Mouse (Mus musculus) activated CD4-positive, CD25-positive, alpha-beta regulatory T cell, adult 4 months (primary cell): ENCODE results near the gene Spib. TPM values are rescaled to one million over a fixed set of nuclear protein-coding genes. Genes with fewer than 3 reads are reported as not detected.

Experiments used
- ATAC-seq: one replicate; pipeline ENCODE4 v1.8.0; 2017
- polyA plus RNA-seq, 2 experiments: library from polyadenylated mRNA; unstranded; fragments of 100-300 nt; shearing (Covaris generic); gene quantifications; one replicate each; pipeline ENCODE4 v1.2.1; 2017

Spib gene
- 1 to 10 TPM in 1 of 2 experiments, not detected in 1; 2.6 TPM for polyA plus RNA-seq

DNA sequence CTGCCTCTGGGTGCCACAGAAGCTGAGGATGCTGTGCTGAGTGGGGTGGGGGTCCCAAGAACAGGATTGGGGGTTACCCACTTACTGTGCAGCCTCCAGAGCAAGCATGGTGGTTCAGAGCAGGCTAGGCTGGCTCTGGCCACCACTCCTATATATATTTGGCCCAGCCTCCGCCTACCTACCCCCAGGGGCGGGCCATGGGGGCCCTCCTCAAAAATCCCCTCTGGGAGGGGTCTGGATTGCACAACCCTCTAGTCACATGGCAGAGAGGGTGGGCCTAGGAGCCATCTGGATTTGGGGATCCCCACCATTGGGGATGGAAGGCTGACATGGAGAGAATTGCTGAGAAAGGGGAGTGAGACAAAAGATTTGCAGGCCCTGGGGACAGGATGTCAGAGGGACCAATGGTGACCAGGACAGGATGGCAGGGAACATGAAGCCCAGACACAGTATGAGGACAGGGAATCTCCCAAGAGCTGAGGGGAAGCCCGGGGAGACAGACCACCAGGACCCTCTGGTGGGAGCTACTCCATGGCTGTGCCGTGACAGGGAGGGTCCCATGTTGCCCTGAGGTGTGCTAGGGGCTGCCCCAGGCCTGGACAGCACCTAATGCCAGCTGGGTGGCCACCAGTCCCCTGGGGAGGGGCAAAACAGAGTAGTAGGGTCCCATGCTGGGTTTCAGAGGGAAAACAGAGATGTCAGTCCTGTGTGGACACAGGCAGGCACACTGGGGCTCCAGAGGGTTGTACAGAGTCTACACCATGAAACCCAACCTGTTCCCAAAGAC lies at the start of gene Spib:
TSS of gene Spib (minus strand) at position 126 of the 787 bp plus-strand sequence.
- no peak for ATAC-seq

DNA sequence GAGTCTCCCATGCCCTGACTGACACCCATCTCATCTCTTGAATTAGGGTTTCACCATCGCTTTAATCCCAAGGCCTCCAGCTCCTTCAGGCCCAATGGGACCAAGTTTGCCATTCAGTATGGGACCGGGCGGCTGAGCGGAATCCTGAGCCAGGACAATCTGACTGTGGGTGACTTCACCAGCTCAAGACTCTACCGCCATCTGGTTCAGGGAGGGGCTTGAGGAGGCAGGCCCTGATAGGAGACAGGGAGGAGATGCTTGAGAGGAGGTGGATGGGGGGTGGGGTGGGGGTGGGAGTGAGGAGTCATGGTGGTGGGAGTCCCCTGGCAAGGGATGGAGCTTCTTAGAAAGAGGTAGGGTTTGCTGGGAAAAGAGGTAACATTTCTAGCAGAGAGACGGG lies 49.8 kb upstream of the Spib start:
- ATAC-seq, result no peak

DNA sequence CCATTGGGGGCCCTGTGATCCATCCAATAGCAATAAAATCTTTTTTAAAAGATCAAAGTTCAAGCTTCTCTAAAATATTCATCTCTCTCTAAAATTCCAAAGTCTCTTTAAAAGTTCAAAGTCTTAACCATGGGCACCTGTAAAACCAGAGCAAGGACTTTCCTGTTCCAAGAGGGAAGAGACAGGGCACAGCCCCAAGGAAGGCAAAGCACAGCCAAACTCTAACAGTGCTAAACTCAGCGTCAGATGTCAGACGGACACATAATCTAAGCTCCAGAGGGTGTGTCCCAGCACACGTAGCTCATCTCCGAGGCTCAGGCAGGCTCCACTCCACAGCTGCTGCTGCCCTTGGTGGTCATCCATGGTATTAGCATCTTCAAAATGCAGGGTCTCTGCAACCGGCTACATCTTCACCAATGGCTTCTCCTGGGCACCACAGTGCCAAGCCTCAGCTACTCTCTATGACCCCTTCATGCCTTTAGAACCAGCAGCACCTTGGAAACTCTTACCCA lies 44.5 kb upstream of the Spib start:
- ATAC-seq, result no peak

DNA sequence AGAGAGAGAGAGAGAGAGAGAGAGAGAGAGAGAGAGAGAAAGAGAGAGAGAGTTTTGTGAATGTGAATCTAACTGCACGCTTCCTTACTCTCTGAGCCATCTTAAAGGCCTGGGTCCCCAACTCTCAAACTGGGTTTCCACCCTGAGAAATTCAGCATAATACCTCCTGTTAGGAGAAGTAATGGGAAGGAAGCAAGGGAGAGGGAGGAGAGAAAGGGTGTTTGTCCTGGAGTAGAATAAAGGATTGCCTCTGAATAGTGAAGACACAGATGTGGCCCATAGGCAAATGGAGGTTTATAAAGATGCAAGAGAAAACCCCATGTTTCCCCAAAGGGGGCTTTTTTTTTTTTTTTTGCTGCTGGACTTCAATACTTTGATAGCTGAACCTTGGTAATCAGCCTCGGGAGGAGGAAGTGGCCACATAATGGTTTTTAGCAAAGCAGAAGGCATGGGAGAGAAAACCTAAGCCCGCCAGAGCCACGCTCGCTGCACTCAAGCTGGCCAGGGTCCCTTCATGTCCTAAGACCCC lies 41.1 kb upstream of the Spib start:
- ATAC-seq, result no peak

DNA sequence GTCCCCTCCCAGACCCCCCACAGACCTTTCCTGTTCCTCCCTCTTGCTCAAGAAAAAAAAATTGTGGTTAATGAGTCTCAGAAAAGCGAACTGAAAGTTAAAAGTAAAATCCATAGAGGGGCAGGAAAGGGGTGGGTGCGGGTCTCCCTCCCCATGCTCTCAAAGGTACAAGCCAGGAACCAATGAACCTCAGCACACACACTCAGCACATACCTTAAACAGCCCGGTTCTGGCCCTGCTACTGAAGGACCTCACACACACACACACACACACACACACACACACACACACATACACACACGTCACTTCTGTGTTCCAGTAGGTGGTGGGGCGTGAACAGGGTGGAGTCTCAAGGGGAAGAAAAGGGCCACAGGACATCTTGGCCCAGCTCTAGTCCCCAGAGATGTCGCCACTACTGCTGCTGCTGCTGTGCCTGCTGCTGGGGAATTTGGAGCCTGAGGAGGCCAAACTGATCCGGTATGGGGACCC lies 40.4 kb upstream of the Spib start, which contains the start of gene Napsa:
TSS of gene Napsa (plus strand) at position 168 of the 489 bp plus-strand sequence.
- ATAC-seq, result no peak

DNA sequence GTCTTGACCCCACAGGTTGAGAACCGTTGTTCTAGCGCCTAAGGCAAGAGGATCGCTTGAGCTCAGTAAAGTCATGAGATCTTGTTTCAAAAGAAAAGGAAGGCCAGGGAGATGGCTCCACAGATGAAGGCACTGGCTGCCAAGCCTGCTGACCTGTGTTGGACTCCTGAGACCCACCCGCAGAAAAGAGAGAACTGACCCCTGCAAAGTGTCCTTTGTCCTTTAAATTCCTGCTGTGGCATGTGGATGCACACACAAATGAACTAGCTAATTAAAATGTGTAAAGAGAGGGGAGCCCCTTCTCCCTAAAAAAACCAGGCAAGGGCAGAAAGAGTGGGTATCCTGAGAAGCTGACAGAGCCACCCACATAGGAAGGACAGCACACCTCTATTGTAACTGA lies 39.9 kb upstream of the Spib start:
- no peak for ATAC-seq

DNA sequence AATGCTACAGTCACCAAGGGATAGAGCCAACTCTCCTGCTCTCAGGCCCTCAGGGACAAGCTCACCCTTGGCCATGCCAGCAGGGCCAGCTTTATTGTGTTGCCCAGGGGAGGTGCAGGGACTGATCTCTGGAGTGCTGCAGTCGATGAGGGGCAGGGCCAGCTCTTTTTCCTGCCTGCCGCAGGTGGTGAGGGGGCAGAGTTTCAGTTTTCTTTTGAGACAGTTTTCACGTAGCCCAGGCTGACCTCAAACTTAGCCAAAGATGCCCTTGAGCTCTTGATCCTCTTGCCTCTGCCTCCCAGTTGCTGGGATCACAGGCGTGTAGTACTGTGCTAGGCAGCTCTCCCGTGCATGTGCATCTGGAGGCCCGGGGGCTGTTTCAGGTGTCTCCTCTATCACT lies 39.1 kb upstream of the Spib start:
- ATAC-seq, result no peak

DNA sequence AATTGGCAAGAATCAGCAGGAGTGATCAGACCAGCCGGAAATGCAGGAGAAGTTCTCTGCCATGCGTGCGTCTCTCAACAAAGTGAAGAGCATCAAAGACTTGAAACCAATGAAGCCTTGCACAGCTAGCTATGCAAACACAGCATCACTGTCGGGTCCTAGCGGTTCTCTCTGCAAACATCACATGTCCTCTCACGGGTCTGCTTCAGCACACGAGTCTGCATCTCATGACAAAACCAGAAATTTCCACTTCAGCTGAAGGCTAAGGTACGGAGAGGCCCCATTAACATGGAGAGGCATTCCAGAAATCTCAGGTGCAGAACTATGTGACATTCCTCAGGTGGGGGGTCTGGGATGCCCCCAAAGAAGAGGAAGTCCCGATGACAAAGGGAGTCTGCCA lies 36.9 kb upstream of the Spib start:
- ATAC-seq, result no peak

DNA sequence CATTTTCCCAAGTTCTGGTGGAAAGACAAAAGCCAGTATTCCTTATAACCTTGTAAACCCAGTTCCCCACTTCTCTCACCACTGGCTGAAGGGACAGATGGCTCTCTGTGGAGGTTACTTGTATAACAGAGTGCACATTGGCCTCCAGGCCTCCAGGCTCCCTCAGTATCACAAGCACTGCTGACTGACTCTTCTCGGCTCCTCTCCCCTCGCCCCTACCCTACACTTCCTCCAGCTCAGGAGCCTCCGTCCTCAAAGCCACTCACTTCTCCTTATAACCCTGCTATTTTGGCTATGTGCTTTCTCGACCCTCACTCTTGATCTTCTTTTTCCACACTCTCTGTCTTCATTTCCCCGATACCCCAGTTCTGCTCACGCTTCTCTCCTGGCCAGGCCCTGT lies 33.5 kb upstream of the Spib start:
- ATAC-seq, result no peak

DNA sequence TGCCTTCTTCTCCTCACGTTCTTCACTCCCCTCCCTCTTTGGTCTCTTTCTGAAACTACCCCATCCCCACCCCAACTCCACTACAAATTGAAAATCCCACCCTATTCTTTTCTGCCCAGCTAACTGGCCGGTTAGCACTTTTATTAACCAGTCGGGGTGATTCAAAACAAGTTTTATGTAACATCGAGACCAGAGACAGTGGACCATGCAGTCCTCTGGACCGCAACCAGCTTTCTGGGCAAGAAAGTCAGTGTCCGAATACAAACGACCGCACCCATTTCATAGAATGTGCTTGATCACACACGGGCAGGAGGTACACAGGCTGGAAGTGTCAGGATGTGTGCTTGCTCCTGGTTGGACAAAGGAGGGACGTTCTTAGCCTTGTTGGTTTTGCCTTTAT lies 32.6 kb upstream of the Spib start:
- ATAC-seq, result no peak

DNA sequence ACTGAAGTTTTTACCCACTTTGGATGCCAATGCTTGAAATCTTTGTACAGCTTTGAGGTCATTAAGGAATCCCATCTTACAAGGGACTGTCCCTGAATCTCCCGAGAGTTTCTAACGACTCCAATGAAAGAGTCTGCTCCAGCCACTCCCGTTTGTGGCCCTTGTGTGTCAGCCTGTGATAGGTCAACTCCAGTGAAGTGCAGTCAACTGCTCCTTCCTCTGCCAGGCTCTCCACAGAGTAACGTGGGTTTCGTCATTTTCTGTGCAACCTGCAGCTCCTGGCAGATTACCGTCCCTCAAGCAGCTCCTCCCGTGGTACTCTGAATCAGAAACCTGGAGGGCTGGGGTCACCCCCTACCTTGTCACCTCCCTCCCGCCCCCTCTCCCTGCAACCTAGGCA lies 31.4 kb upstream of the Spib start:
- no peak for ATAC-seq

DNA sequence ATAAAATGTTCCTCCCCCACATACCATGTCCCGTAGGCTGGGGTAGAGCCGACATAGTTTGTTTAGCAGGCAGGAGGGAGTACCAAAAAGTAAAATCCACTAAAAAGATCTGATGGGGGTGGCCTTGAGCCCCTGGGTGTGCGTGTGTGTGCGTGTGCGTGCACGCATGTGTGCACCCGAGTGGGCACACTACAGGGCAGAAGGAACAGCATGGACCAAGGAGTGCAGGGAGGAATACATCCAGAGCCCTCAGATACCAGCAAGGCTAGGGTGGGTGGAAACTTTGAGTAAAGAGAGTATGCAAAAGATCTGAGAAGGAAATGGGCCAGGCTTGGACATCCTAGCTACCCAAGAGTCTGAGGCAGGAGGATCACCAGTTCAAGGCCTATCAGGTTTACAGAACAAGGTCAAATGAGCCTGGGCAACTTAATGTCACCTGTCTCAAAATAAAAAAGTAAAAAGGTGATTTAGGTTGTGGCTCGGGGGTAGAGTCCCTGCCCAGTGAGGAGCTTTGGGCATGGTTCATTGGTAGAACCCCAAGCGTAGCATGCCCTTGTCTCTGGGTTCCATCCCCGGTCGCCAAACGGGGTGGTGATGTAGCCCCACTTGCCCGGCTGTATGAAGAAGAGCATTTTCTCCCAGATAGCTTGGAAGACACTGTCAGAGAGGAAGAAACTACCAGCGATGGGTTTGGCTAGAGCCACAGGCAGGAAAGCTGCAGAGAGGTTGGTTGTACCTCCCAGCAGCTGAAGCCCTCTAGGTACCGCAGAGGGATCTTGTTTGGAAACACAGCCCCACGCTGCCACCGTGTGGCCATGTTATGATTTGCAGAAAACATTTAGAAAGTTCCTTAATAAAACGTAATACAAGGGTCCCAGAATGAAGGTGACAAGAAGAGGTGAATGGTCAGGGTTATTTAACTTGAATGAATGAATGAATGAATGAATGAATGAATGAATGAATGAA lies 28.8 kb upstream of the Spib start:
- peak; percentile 59 for ATAC-seq

DNA sequence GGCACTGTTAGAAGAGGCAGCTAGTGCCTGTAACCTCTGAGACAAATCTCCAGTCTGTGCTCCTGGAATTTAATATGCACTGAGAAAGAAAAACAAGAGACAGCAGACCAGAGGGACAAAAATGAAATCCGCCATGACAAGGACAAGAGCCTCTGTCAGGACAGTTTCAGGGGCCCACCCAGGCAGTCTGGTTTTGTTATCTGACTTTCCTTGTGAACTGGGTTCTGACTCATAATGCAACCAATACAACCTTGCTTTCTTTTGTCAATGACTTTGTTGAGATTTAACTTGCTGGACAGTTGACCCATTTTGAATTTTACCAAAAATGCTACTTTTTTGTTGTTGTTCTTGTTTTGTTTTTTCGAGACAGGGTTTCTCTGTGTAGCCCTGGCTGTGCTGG lies 25.8 kb upstream of the Spib start:
- ATAC-seq, result no peak

DNA sequence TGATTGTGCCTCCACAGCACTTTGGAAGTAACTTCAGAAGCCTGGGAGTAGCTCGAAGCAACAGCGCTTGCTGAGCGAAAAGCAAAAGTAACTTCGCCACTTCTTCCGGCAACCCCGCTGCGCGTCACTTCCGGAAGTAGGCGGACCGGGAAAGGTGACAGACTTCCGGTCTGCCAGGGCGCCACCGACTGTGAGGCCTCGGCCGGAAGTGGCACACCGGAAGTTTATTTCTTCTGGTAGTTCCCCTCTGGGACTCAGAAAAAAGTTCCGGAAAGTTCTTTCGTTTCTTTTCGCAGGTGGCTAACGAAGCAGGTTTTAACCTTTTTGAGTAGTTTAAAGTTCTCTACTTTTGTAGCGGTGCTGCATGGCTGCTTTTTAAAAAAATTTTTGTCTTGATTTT lies 22.0 kb upstream of the Spib start, which contains the start of gene Nr1h2:
TSS of gene Nr1h2 (minus strand) at position 126 of the 400 bp plus-strand sequence.
- ATAC-seq, result peak; percentile 84

DNA sequence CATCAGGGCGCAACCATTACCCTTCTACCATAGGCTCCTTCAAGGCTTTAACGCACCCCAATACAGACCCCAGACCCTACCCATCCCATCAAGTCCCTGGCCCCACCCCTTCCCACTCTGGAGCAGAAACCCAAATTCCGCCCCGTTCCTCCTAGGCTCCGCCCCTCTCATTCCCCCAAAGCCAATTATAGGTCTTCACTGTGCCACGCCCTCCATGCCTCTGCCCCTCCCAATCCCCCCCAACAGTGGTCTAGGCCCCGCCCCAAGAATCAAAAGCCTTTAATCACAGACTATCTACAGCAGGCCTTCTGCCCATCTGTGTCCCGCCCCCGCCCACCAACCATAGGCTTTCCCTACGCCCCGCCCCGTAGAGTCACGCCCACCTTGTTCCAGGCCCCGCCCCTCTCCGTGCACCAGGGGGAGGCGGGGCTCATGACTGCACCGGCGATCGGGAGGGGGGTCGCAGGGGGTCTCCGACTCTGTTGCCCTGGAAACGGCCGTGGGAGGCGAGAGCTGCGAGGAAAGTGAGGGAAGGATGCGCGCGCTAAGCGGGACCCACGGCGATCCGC lies 21.4 kb upstream of the Spib start:
- peak; percentile 15 for ATAC-seq

DNA sequence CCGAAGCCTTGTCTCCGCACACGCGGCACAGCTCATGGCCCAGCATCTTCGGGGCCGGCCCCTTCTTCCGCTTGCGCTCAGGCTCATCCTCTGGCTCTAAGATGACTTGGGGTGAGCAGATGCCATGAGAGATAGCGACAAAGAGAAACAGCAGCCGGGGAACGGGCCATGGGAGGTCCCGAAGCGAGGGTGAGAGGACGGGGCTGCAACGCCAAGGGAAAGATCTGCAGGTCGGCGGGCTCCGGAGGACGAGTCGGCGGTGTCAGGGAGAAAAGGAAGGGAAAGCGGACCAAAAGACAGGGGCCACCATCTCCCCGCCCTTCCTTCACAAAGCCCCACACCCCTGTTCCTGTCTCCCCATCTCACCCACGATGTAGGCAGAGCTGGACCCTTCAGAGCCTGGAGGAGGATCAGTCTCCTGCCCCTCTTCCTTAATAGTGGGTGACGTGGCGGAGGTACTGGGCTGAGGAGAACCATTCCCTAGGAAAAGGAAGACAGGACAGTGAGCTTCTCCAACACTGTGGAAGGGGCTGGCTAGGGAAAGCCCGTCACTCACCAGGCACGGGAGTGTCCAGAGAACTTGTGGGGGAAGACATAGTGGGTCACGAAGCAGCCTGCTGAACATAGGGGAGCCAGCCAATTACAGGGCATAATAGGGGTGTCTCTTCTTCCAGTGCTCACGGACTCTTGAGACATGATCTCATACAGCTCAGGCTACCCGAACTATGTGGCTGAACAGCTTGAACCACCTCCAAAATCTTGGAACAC lies 20.5 kb upstream of the Spib start:
- ATAC-seq, result no peak

DNA sequence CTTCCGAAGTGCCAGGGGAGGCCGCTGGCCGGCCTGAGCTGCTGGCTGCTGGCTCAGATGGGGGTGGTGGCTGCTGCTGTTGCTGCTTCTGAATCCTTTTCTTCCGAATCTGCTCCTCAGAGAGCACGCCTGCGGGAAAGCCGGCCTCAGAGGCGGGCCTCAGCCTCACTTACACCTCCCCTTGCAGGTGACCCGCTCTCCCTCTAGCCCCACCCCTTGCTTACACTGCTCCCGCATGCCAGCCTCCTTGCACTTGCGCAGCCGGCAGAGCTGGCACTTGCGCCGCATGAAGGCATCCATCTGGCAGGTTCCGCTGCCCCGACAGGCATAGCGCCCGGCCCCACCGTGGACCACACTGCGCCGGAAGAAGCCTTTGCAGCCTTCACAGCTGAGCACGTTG lies 19.9 kb upstream of the Spib start:
- ATAC-seq, result no peak

DNA sequence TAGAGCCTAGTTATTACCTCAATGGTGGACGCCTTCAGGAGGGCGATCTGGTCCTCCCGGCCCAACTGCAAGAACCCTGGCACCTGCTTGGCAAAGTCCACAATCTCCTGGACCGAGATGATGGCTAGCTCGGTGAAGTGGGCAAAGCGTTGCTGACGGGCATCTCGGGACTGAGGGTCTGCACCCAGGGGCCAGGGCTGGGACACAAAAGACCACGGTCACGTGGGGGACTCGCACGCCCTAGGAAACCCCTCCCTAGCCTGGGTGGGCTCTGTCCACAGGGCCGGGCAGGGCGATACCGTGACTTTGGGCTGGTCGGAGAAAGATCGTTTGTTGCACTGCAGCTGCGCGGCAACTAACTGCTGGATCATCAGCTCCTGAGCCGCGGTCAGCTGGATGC lies 19.4 kb upstream of the Spib start:
- no peak for ATAC-seq

DNA sequence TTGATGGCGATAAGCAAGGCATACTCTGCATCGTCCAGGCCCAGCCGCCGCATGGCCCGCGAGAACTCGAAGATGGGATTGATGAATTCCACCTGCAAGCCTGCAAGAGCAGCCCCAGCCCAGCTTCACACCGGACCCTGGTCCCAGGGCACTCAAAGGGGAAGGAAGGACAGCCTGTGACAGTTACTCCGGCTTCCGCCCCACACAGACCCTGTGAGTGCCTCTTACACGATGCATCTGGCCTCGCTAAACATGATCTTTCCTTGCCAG lies 18.5 kb upstream of the Spib start:
- no peak for ATAC-seq

DNA sequence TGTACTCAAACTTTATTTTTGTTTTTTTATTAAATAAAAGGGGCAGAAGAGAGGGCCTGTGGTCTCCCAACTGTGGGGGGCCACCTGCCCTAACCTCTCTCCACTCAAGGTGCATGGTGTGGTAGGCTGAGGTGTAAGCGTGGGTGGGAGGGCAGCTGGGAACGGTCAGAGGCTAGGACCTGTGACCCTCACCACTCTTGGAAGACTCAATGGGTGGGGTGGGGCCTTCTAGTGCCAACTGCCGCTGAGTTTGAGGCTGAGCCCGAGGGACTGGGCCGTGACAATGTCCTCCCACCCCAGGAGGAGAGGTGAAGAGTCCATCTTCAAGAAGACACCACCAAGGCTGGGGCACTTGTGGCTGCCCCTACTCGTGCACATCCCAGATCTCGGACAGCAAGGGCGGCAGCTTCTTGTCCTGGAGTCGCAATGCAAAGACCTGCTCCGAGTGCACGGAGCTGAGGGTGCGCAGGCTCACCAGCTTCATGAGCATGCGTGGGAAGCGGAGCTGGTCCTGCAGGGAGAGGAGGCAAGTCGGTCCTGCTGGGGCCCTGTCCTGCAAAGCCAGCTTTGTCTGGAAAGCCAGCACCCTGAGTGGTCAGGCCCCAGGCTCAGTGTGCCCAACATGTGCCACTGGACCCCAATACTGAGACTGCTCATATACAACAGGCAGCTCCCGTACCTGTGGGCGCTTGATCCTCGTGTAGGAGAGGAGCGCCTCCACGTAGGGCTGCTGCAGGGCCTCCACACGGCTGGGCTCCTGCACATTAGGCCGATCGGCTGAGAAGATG lies 17.9 kb upstream of the Spib start:
- ATAC-seq, result no peak

DNA sequence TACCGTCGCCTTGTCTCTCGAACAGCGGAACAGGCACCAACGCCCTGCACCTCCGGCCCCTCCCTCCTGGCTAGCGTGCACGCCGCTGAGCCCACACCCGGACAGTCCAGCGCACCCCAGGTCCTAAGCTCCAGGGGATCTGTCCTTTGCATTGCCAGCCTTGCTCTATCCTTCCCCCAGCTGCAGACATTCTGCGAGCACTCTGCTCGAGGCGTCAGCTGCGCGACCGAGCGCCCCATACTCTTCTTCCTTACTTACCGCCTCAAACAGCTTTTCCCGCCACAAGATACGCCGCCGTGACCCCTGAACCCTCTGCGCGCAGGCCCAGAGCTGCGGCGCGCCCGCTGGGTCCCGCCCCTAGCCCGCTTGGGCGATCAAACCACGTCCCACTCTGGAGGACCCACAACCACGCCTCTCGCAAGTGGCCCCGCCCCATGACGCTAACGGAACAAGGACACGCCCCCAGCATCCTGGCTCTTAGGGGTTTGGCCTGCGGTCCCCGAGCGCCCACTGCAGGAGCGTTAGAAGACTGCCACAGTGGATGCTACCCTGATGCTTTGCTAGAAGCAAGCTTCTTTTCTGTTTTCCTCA lies 16.7 kb upstream of the Spib start, which contains the start of gene Pold1:
TSS of gene Pold1 (minus strand) at position 353 of the 591 bp plus-strand sequence.
- peak; percentile 90 for ATAC-seq
